Mouse (Mus musculus): ENCODE results near the gene Hps3.

DNA sequence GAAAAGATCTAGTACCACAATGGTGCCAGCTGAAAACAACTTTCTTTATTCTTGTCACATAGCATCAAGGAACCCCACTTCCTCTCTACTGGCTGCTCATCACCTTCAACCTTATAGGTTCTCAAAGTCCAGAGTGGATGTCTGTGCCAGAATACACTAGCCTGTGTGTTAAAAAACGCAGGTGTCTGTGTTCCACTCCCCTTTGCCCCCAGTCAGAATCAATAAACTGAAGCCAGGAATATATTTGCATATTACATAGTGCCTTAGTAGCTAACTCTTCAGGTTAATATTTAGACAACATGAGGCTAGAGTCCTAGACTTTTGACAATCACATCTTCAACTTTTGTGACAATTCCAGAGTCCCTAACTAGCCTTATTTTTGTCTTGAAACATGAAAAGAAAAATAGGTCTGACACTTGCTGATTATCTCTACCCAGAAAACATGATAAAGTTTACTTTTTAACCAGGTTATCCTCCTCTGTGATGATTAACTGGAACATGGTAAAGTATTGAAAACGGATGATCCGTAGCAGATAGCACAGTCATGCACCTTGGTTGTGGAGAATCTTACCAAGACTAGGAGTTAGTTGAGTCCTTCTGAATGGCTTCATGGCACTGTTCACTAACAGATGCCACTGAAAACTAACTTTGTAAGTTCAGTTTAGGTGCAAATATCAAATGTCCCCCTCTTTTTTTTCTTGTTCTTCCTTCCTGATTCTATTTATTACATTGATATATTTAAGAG is 72.2 kb downstream of the Hps3 start:
- TF ChIP-seq CTCF (IDR thresholded peaks at IDR 0.05; ENCODE audit: low read depth) (no peak), EP300 (IDR thresholded peaks at IDR 0.05; ENCODE audit: low read depth) (no peak)
